Mouse (Mus musculus) lung, postnatal 0 days (tissue): ENCODE data around the gene Itgae. TPM values are rescaled to one million over a fixed set of nuclear protein-coding genes. Genes with fewer than 3 reads are reported as not detected.

Experiments
- ATAC-seq: fragments of 200-750 bp; cut with Nextera tagmentation; 2 replicates; pipeline ENCODE4 v1.8.0; 2017; ENCODE audit warnings: moderate library complexity
- DNase-seq: peaks from one replicate; pipeline ENCODE4 v3.0.0-alpha.2; 2016; ENCODE audit warnings: low spot score
- H3K27ac ChIP-seq: fragments of 300-500 bp; sonication (generic); 2 replicates; pipeline ENCODE4 v1.5.1; 2014; ENCODE audit warnings: antibody characterized with exemption, mild to moderate bottlenecking, low read length, mixed read lengths
- H3K27me3 ChIP-seq: fragments of 300-500 bp; sonication (generic); replicated peaks from 2 replicates; pipeline ENCODE4 v1.6.1; 2014; ENCODE audit warnings: low read length, mixed read lengths; ENCODE audit not compliant: insufficient read depth
- H3K36me3 ChIP-seq: fragments of 300-500 bp; sonication (generic); 2 replicates; pipeline ENCODE4 v1.6.1; 2014; ENCODE audit warnings: low read length, mixed read lengths; ENCODE audit not compliant: insufficient read depth
- H3K4me1 ChIP-seq: fragments of 300-500 bp; sonication (generic); 2 replicates; pipeline ENCODE4 v1.6.1; 2014; ENCODE audit warnings: antibody characterized with exemption, low read depth, low read length, mixed read lengths; ENCODE audit not compliant: insufficient read depth
- H3K4me2 ChIP-seq: fragments of 300-500 bp; sonication (generic); replicated peaks from 2 replicates; pipeline ENCODE4 v1.6.1; 2014; ENCODE audit warnings: low read depth, mild to moderate bottlenecking, low read length, moderate library complexity, mixed read lengths
- H3K4me3 ChIP-seq: fragments of 300-500 bp; sonication (generic); 2 replicates; pipeline ENCODE4 v1.5.1; 2014; ENCODE audit warnings: low read depth, low read length
- H3K9ac ChIP-seq: fragments of 300-500 bp; sonication (generic); replicated peaks from 2 replicates; pipeline ENCODE4 v1.6.1; 2014; ENCODE audit warnings: low read depth, mild to moderate bottlenecking
- H3K9me3 ChIP-seq: fragments of 300-500 bp; sonication (generic); 2 replicates; pipeline ENCODE4 v1.6.1; 2016; ENCODE audit warnings: low read length, mixed read lengths
- CTCF ChIP-seq: IDR thresholded peaks from 2 replicates; pipeline ENCODE4 v1.5.1; 2016; ENCODE audit warnings: antibody characterized with exemption, mild to moderate bottlenecking
- EP300 ChIP-seq: IDR thresholded peaks from 2 replicates; pipeline ENCODE4 v1.6.1; 2016; ENCODE audit warnings: antibody characterized with exemption, mild to moderate bottlenecking, control low read depth
- WGBS: fragments of 180-500 bp; shearing (Covaris S2); extraction: QIAGEN DNeasy Blood & Tissue Kit; methylation state at CpG from one replicate; pipeline ENCODE4 v1.1.7; 2014; 5-methylcytosine and 5-hydroxymethylcytosine counted together
- polyA plus RNA-seq: library from polyadenylated mRNA; unstranded; fragments of >200 nt; fragmentation: Nextera tagmentation; extraction: Ambion mirVana; gene quantifications from 2 replicates; pipeline ENCODE4 v1.2.1, GENCODE M21; 2015

Gene Itgae
- polyA plus RNA-seq, 1 experiment from 2014 or later = 0.30 TPM

DNA sequence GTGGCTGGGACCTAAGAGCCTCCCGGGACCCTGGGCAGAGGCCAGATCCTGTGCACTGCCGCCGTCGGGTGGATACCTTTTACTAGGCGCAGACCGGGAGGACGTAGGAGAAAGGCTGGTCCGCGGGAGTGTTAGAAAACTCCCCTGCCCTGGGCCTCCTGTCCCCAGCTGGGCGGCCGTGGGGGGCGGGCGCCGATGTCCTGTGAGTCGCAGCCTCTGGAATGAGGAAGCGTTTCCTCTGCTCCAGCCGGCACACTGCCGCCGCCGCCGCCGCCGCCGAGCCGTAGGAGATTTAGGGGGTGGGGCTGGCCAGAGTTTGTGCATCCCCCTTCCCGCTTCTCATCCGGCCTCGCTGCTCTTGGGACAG is 87.1 kb downstream of the Itgae start:
- DNase-seq (peak; percentile 96), ATAC-seq (peak; percentile 90)
- H3K27ac ChIP-seq = peak overlapping the region; percentile 98
- peak overlapping the region; percentile 93 for H3K9ac ChIP-seq
- H3K36me3 ChIP-seq = no peaks in the 10 kb centered on the region
- H3K4me3 ChIP-seq = peak overlapping the region; percentile 91
- under 1% methylated on average over 16 of the region's 28 CpGs for WGBS
- peak overlapping the region; percentile 87 for H3K4me2 ChIP-seq
- no peaks in the 10 kb centered on the region for H3K9me3 ChIP-seq
- no peaks in the 10 kb centered on the region for H3K27me3 ChIP-seq
- H3K4me1 ChIP-seq = peaks cover 9% of the 10 kb centered on the region; the same call in 1 of the 2 replicates
- TF ChIP-seq EP300 (peak; percentile 63), CTCF (peak; percentile 13; the same call in 1 of the 2 replicates)

DNA sequence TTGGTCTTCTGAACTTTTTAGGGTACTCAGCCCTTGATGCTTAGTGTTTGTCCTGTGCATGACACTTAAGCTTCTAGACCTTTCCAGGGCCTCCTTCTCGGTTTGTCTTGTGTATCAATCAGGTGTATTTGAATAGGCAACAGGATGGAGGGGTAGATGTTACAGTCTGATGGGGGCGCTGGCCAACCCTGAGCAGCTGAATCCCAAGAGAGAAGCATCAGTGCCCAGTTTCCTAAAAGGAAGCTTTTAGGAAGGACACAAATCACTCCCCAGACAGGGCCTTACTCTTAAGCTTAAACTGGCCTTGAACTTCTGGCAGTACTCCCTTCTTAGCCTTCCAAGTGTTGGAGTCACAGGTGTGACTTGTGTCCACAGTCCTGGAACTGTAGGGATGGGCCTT is 87.5 kb downstream of the Itgae start:
- ATAC-seq (no peak), DNase-seq (peak; percentile 28)
- Histone ChIP-seq H3K4me1 (peaks cover 9% of the 10 kb centered on the region; the same call in 1 of the 2 replicates), H3K4me2 (peak overlapping the region; percentile 87), H3K27ac (peak overlapping the region; percentile 98), H3K9me3 (no peaks in the 10 kb centered on the region), H3K27me3 (no peaks in the 10 kb centered on the region), H3K4me3 (peak overlapping the region; percentile 91), H3K36me3 (no peaks in the 10 kb centered on the region; the same call in 1 of the 2 replicates), H3K9ac (peak overlapping the region; percentile 93)
- WGBS = 0% methylated on average over 2 of the region's 2 CpGs
- TF ChIP-seq EP300 (no peak), CTCF (no peak)

DNA sequence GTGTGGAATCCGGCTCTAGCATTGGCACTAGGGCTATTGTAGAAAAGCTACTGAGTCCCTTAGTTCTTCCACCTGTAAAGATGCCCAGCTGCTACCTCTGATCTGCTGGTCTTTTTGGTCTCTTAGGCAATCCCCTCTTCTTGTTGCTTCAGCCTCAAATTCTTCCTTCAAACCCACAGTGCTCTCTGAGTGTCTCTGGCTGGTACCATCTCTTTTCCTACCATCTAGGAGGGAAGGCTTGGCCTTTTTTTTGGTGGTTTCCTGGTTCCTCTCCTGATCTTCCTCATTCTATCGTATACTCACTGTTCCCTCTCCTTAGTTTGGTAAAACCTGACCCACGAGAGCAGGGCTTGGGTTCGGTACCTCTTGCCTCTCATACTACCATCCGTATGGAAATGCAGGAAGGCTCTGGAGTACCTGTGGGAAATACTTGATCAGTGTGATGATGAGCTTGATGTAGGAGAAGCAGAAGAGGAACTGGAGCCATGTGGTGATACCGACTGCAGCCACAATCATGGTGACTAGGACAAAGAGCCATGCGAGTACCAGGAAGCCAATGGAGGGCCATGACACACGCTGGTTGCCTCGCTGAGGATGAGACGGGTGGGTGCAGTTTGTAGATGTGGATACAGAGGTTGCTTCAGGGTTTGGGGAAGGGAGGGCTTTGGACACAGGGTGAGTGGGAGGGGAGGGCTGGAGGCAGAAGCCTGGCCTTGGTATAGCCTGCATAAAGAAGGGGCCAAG is 95.7 kb downstream of the Itgae start:
- no peak for TF ChIP-seq EP300
- TF ChIP-seq CTCF = no peak
- H3K4me3 ChIP-seq = no peak overlapping the region
- H3K9ac ChIP-seq = no peak overlapping the region
- peaks cover 17% of the 10 kb centered on the region for H3K36me3 ChIP-seq
- no peak overlapping the region for H3K4me2 ChIP-seq
- no peaks in the 10 kb centered on the region for H3K9me3 ChIP-seq
- no peaks in the 10 kb centered on the region for H3K4me1 ChIP-seq
- DNase-seq = no peak
- 83% methylated on average over 10 of the region's 10 CpGs for WGBS
- no peak overlapping the region for H3K27ac ChIP-seq
- H3K27me3 ChIP-seq = no peaks in the 10 kb centered on the region
- ATAC-seq = no peak

DNA sequence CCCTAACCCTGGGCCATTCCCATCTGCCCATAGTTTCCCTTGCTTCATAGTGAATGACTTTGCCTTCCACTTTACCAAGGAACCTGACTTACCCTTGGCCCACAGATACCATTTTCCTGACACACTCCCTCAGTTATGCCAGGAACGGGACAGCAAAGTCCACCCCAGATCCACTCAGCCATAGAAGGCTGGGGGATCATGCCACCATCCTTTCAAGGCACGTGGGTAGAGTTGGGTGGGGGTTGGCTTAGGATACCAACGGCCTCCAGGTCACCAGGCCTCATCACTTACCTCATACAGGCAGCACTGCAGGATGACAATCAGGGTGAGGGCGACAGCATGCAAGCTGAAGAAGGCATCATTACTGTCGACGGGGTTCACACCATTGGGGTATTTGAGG is 96.8 kb downstream of the Itgae start:
- no peaks in the 10 kb centered on the region for H3K27me3 ChIP-seq
- no peaks in the 10 kb centered on the region for H3K4me1 ChIP-seq
- WGBS = 84% methylated on average over 6 of the region's 6 CpGs
- H3K36me3 ChIP-seq = peaks cover 22% of the 10 kb centered on the region
- TF ChIP-seq EP300 = no peak
- TF ChIP-seq CTCF = no peak
- H3K9me3 ChIP-seq = no peaks in the 10 kb centered on the region
- no peak for ATAC-seq
- H3K4me3 ChIP-seq = no peak overlapping the region
- no peak overlapping the region for H3K9ac ChIP-seq
- H3K27ac ChIP-seq = no peak overlapping the region
- DNase-seq = no peak
- no peak overlapping the region for H3K4me2 ChIP-seq

DNA sequence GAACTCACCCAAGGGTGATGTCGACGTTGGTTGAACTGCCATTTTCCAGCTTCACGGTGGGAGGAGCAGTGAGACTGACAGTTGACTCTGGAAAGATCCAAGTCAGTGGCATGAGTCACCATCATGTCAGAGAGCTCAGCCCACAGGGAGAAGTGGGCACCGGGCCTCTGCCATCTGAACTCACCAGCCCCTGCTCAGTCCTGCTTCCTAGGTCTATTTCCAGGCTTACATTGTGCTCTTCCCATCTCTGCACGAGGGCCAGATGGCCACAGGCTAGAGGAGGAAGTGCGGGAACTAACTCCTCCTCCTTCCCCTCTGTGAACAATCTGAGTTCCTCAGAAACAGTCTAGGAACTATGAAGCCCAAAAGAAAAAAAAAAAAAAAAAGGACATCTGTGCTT is 102.7 kb downstream of the Itgae start:
- H3K36me3 ChIP-seq = 0 out of 2 replicates have a peak, but pooled peaks cover 14% of the 10 kb centered on the region
- no peak overlapping the region for H3K4me2 ChIP-seq
- no peak overlapping the region for H3K9ac ChIP-seq
- no peak for ATAC-seq
- no peak overlapping the region for H3K27ac ChIP-seq
- 69% methylated on average over 6 of the region's 6 CpGs for WGBS
- peaks cover 1% of the 10 kb centered on the region; the same call in 1 of the 2 replicates for H3K4me1 ChIP-seq
- no peak overlapping the region for H3K4me3 ChIP-seq
- H3K27me3 ChIP-seq = no peaks in the 10 kb centered on the region
- no peaks in the 10 kb centered on the region for H3K9me3 ChIP-seq
- TF ChIP-seq CTCF (no peak), EP300 (no peak)
- peak; percentile 16 for DNase-seq

DNA sequence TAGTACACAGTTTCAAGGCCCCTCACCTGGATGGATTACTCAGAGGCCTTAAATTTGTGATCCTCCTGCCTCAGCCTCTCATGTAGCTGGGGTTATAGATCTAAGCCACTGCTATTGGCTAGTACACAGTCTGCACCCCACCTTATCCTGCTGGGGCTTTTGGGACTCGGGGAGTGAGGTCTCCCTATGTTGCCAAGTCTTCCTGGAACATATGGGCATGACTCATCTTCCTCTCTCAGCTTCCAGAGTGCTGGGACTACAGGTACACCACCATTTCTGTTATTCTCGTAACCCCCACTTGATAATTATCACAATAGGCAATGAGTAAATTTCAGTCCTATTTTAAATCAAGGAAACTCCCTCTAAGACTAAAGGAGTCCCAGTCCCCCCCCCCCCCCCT is 104.1 kb downstream of the Itgae start:
- peaks cover 6% of the 10 kb centered on the region for H3K4me1 ChIP-seq
- TF ChIP-seq CTCF (no peak), EP300 (no peak)
- no peak overlapping the region for H3K27ac ChIP-seq
- H3K4me3 ChIP-seq = no peak overlapping the region
- H3K27me3 ChIP-seq = no peaks in the 10 kb centered on the region
- H3K9ac ChIP-seq = no peak overlapping the region
- no peaks in the 10 kb centered on the region for H3K9me3 ChIP-seq
- ATAC-seq (no peak), DNase-seq (no peak)
- 71% methylated on average over 2 of the region's 2 CpGs for WGBS
- H3K4me2 ChIP-seq = no peak overlapping the region
- 0 out of 2 replicates have a peak, but pooled peaks cover 14% of the 10 kb centered on the region for H3K36me3 ChIP-seq

Other genes starting within 250 kb of the Itgae start
- gene Atp2a3, start 129.4 kb upstream of the Itgae start, polyA plus RNA-seq = 30.7 and 33.1 TPM in 2 replicates
- 1.9 and 2.1 TPM in 2 replicates for gene P2rx1, start 91.5 kb upstream of the Itgae start, polyA plus RNA-seq
- gene Camkk1, start 71.6 kb upstream of the Itgae start, polyA plus RNA-seq = 5.4 and 6.1 TPM in 2 replicates
- gene Ncbp3, start 42.8 kb upstream of the Itgae start, polyA plus RNA-seq = 5.3 and 6.5 TPM in 2 replicates
- gene Haspin, start 47.7 kb downstream of the Itgae start, polyA plus RNA-seq = 2.4 and 2.5 TPM in 2 replicates
- gene P2rx5, start 69.8 kb downstream of the Itgae start, polyA plus RNA-seq = 1.4 and 2.2 TPM in 2 replicates
- 160 and 177 TPM in 2 replicates for gene Emc6, start 86.5 kb downstream of the Itgae start, polyA plus RNA-seq
- 373 and 379 TPM in 2 replicates for gene Tax1bp3, start 86.5 kb downstream of the Itgae start, polyA plus RNA-seq
- gene Ctns, start 108.5 kb downstream of the Itgae start, polyA plus RNA-seq = 15.2 and 16.2 TPM in 2 replicates
- gene Shpk, start 108.9 kb downstream of the Itgae start, polyA plus RNA-seq = 2.8 and 3.5 TPM in 2 replicates
- 0.05 TPM in 1 of 2 replicates, not detected in the other for gene Trpv1, start 143.7 kb downstream of the Itgae start, polyA plus RNA-seq
- 0.11 and 0.15 TPM in 2 replicates for gene Trpv3, start 176.8 kb downstream of the Itgae start, polyA plus RNA-seq
- gene Aspa, start 239.0 kb downstream of the Itgae start, polyA plus RNA-seq = 5.3 and 9.0 TPM in 2 replicates
- gene Gm49340, start 239.2 kb downstream of the Itgae start, polyA plus RNA-seq = not detected in 2 replicates
- gene Spata22, start 239.2 kb downstream of the Itgae start, polyA plus RNA-seq = not detected in 2 replicates